Mouse (Mus musculus): Measurements from ENCODE around the gene Nnmt. TPM values are rescaled to one million over a fixed set of nuclear protein-coding genes. Genes with fewer than 3 reads are reported as not detected.

Gene Nnmt
- polyA plus RNA-seq, 1 experiment from 2014 or later: 3.5 TPM

DNA sequence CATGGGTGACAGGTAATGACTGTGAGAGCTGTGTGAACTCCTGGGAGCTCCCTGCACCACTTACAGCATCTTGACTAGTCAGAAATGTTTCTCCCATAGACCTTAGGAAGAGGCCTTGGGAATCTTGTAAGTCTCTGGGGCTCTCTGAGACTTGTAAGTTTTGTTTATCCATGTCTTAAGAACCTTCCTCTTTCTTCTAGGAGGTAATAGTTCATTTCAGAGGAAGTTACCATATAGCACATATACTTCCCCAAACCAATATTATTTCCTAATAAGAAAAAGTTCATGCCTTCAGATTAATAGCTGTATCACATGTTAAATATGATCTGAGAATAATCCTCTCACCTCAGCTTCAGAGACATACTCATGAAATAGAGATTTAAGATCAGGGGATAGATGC is 57.7 kb downstream of the Nnmt start:
- no peaks in the 10 kb centered on the region for H3K27me3 ChIP-seq

More for the DNA sequence above, 57.7 kb downstream of the Nnmt start:
- Histone ChIP-seq H3K4me3 (no peak overlapping the region), H3K4me2 (no peak overlapping the region), H3K4me1 (no peaks in the 10 kb centered on the region), H3K36me3 (no peaks in the 10 kb centered on the region), H3K9me3 (0 out of 2 replicates have a peak, but pooled peaks cover under 1% of the 10 kb centered on the region), H3K27ac (no peak overlapping the region), H3K9ac (no peak overlapping the region)
- ATAC-seq (ENCODE audit: insufficient number of reproducible peaks, insufficient read depth, low FRiP score, low TSS enrichment, low read depth): no peak

Other genes with a start within 250 kb of the Nnmt start
- gene Rexo2, start 124.5 kb downstream of the Nnmt start, polyA plus RNA-seq (2015; fragmentation: Nextera tagmentation; extraction: Ambion mirVana): 106 and 114 TPM in 2 replicates
- 137 and 138 TPM in 2 replicates for gene Rbm7, start 109.9 kb downstream of the Nnmt start, polyA plus RNA-seq (2015; fragmentation: Nextera tagmentation; extraction: Ambion mirVana)
- 36.4 and 37.1 TPM in 2 replicates for gene Gm5617, start 109.7 kb downstream of the Nnmt start, polyA plus RNA-seq (2015; fragmentation: Nextera tagmentation; extraction: Ambion mirVana)
- gene Zbtb16, start 231.1 kb upstream of the Nnmt start, polyA plus RNA-seq (2015; fragmentation: Nextera tagmentation; extraction: Ambion mirVana): 1.9 and 2.2 TPM in 2 replicates

Measured in embryonic facial prominence, embryonic 13.5 days (tissue).